ENCODE assay signal across 22 mouse cellular contexts in the genomic region with DNA sequence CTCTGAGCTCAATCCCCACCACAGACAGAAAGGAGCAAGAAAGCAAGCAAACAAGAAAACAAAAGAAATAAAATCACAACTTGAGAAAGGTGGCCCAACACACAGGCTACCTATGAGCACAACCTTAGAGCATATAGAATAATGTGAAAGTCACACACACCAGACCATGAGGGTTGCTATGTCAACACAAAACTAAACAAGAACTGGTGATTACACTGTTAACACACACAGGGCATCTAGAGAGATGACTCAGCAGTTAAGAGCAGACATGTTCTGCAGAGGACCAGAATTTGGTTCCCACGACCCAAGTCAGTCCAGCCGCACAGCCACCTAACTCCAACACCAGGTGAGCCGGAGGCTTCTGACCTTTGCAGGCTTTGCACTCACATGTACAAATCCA. TPM values are rescaled to one million over a fixed set of nuclear protein-coding genes. Genes with fewer than 3 reads are reported as not detected.
DNase-seq lines count a peak whose midpoint lies in the region; ATAC-seq and TF ChIP-seq lines count a peak whose summit lies in the region.
"Had no signal": no experiment of that assay in that cellular context is flagged by ENCODE, and none has a peak within 500 bp of the region (broad histone marks: within the 10 kb centered on the region; RNA-seq: fewer than 3 reads in every experiment).

No protein-coding gene starts in this region.

- no peaks in the 10 kb centered on the region for H3K36me3 ChIP-seq in liver, embryonic 16.5 days (ENCODE audit: control insufficient read depth, insufficient read depth)
- H3K36me3 ChIP-seq in intestine, embryonic 15.5 days: no peaks in the 10 kb centered on the region
- H3K36me3 ChIP-seq in stomach, embryonic 16.5 days (ENCODE audit: control insufficient read depth, insufficient read depth, low read length): no peaks in the 10 kb centered on the region
- no peaks in the 10 kb centered on the region for H3K36me3 ChIP-seq in kidney, adult 2 months (ENCODE audit: control insufficient read depth, insufficient read depth, low read length)
- no peaks in the 10 kb centered on the region for H3K36me3 ChIP-seq in hindbrain, embryonic 11.5 days (ENCODE audit: control insufficient read depth, insufficient read depth, low read length)
- H3K36me3 ChIP-seq: embryonic facial prominence, embryonic 15.5 days; forebrain, embryonic 12.5 days; heart, embryonic 10.5 days; limb, embryonic 10.5 days; liver, embryonic 15.5 days; midbrain, embryonic 13.5 days had no signal

- no peak for DNase-seq in liver
- DNase-seq in MN1 (ENCODE audit: low spot score): peak; percentile 26
- DNase-seq in kidney, postnatal 25 days: no peak
- DNase-seq in kidney, adult 2 months: no peak
- DNase-seq in hindbrain, embryonic 11.5 days (ENCODE audit: low spot score): no peak
- DNase-seq: adrenal gland, postnatal 10 days; cerebellum, adult 2 months; embryo, embryonic 11 days; gastrocnemius, postnatal 36 days; lung, postnatal 36 days; retina, postnatal 1 day; thymus, adult 2 months had no signal

- H3K4me2 ChIP-seq in liver, embryonic 16.5 days (ENCODE audit: low read depth, low read length): no peak overlapping the region
- H3K4me2 ChIP-seq in intestine, embryonic 15.5 days (replicated peaks): no peak overlapping the region
- no peak overlapping the region for H3K4me2 ChIP-seq in stomach, embryonic 16.5 days (ENCODE audit: low read depth, low read length)
- H3K4me2 ChIP-seq in hindbrain, embryonic 11.5 days (replicated peaks; ENCODE audit: low read depth, low read length): no peak overlapping the region
- H3K4me2 ChIP-seq: embryonic facial prominence, embryonic 15.5 days; forebrain, embryonic 12.5 days; liver, embryonic 15.5 days; midbrain, embryonic 13.5 days had no signal

- peak; percentile 58 for ATAC-seq in liver, embryonic 16.5 days (ENCODE audit: low read depth)
- 0 out of 2 replicates have a peak, but pooled peaks have one; percentile 16 for ATAC-seq in intestine, embryonic 15.5 days
- ATAC-seq in stomach, embryonic 16.5 days (ENCODE audit: insufficient read depth, low FRiP score): peak; percentile 71
- ATAC-seq in hindbrain, embryonic 11.5 days (ENCODE audit: low FRiP score): no peak
- ATAC-seq: hindbrain, postnatal 0 days; midbrain, embryonic 13.5 days had no signal

- no peak overlapping the region for H3K9ac ChIP-seq in liver, embryonic 16.5 days (ENCODE audit: low read depth, low read length)
- H3K9ac ChIP-seq in intestine, embryonic 15.5 days: no peak overlapping the region
- no peak overlapping the region for H3K9ac ChIP-seq in stomach, embryonic 16.5 days (ENCODE audit: low read length)
- H3K9ac ChIP-seq in hindbrain, embryonic 11.5 days (ENCODE audit: low read depth, low read length): no peak overlapping the region
- H3K9ac ChIP-seq: embryonic facial prominence, embryonic 15.5 days; forebrain, embryonic 12.5 days; liver, embryonic 15.5 days; midbrain, embryonic 13.5 days had no signal

- no peaks in the 10 kb centered on the region for H3K9me3 ChIP-seq in liver, embryonic 16.5 days (replicated peaks; ENCODE audit: control insufficient read depth, low read length)
- H3K9me3 ChIP-seq in intestine, embryonic 15.5 days: no peaks in the 10 kb centered on the region
- H3K9me3 ChIP-seq in stomach, embryonic 16.5 days (replicated peaks; ENCODE audit: control insufficient read depth, low read length): no peaks in the 10 kb centered on the region
- no peaks in the 10 kb centered on the region for H3K9me3 ChIP-seq in hindbrain, embryonic 11.5 days (ENCODE audit: control insufficient read depth, low read length)
- H3K9me3 ChIP-seq: embryonic facial prominence, embryonic 15.5 days; forebrain, embryonic 12.5 days; heart, embryonic 10.5 days; limb, embryonic 10.5 days; liver, embryonic 15.5 days; midbrain, embryonic 13.5 days had no signal

- no peak overlapping the region for H3K4me3 ChIP-seq in liver, embryonic 16.5 days (ENCODE audit: low read depth, low read length)
- H3K4me3 ChIP-seq in intestine, embryonic 15.5 days (replicated peaks): no peak overlapping the region
- no peak overlapping the region for H3K4me3 ChIP-seq in stomach, embryonic 16.5 days (replicated peaks; ENCODE audit: low read length)
- H3K4me3 ChIP-seq in kidney, adult 2 months (ENCODE audit: insufficient read depth, low read depth, low read length): no peak overlapping the region
- no peak overlapping the region for H3K4me3 ChIP-seq in hindbrain, embryonic 11.5 days (ENCODE audit: low read depth, low read length)
- H3K4me3 ChIP-seq: embryonic facial prominence, embryonic 15.5 days; forebrain, embryonic 12.5 days; heart, embryonic 10.5 days; limb, embryonic 10.5 days; liver, embryonic 15.5 days; midbrain, embryonic 13.5 days had no signal

- peaks cover 12% of the 10 kb centered on the region for H3K4me1 ChIP-seq in liver, embryonic 16.5 days (ENCODE audit: control insufficient read depth, low read depth, low read length)
- H3K4me1 ChIP-seq in intestine, embryonic 15.5 days (replicated peaks): 0 out of 2 replicates have a peak, but pooled peaks cover 1% of the 10 kb centered on the region
- H3K4me1 ChIP-seq in stomach, embryonic 16.5 days (ENCODE audit: control insufficient read depth, insufficient read depth, low read length): no peaks in the 10 kb centered on the region
- H3K4me1 ChIP-seq in kidney, adult 2 months (ENCODE audit: control insufficient read depth, insufficient read depth, low read length): peaks cover 4% of the 10 kb centered on the region
- no peaks in the 10 kb centered on the region for H3K4me1 ChIP-seq in hindbrain, embryonic 11.5 days (replicated peaks; ENCODE audit: control insufficient read depth, insufficient read depth, low read length)
- H3K4me1 ChIP-seq: embryonic facial prominence, embryonic 15.5 days; forebrain, embryonic 12.5 days; heart, embryonic 10.5 days; limb, embryonic 10.5 days; midbrain, embryonic 13.5 days had no signal

- TF ChIP-seq CTCF in kidney, adult 2 months (conservative IDR thresholded peaks at IDR 0.05; ENCODE audit: insufficient read depth, insufficient read length, low read depth, low read length): no peak

- no peak overlapping the region for H3K27ac ChIP-seq in liver, embryonic 16.5 days (ENCODE audit: low read length)
- H3K27ac ChIP-seq in intestine, embryonic 15.5 days: no peak overlapping the region
- H3K27ac ChIP-seq in stomach, embryonic 16.5 days (ENCODE audit: low read length): no peak overlapping the region
- H3K27ac ChIP-seq in kidney, adult 2 months (ENCODE audit: insufficient read depth, low read depth, low read length): no peak overlapping the region
- no peak overlapping the region for H3K27ac ChIP-seq in hindbrain, embryonic 11.5 days (ENCODE audit: low read depth, low read length)
- H3K27ac ChIP-seq: embryonic facial prominence, embryonic 15.5 days; forebrain, embryonic 12.5 days; heart, embryonic 10.5 days; hindbrain, postnatal 0 days; limb, embryonic 10.5 days; liver, embryonic 15.5 days; midbrain, embryonic 13.5 days had no signal

- TF ChIP-seq POLR2A in kidney, adult 2 months (IDR thresholded peaks at IDR 0.05; ENCODE audit: low read depth, low read length): no peak

- 50% methylated on average over 3 of the region's 3 CpGs for WGBS in liver, embryonic 16.5 days (ENCODE audit: insufficient replicate concordance)
- WGBS in intestine, embryonic 15.5 days: 78% methylated on average over 3 of the region's 3 CpGs
- 68% methylated on average over 3 of the region's 3 CpGs for WGBS in stomach, embryonic 16.5 days
- WGBS in kidney, adult 2 months: 76% methylated on average over 3 of the region's 3 CpGs
- 85% methylated on average over 3 of the region's 3 CpGs for WGBS in hindbrain, embryonic 11.5 days

- H3K27me3 ChIP-seq in liver, embryonic 16.5 days (ENCODE audit: control insufficient read depth, insufficient read depth, low read depth, low read length): no peaks in the 10 kb centered on the region
- no peaks in the 10 kb centered on the region for H3K27me3 ChIP-seq in intestine, embryonic 15.5 days (replicated peaks)
- H3K27me3 ChIP-seq in stomach, embryonic 16.5 days (ENCODE audit: control insufficient read depth, insufficient read depth, low read length): no peaks in the 10 kb centered on the region
- no peaks in the 10 kb centered on the region for H3K27me3 ChIP-seq in kidney, adult 2 months (replicated peaks; ENCODE audit: control insufficient read depth, insufficient read depth, low read length)
- no peaks in the 10 kb centered on the region for H3K27me3 ChIP-seq in hindbrain, embryonic 11.5 days (ENCODE audit: control insufficient read depth, insufficient read depth, low read length)
- H3K27me3 ChIP-seq: embryonic facial prominence, embryonic 15.5 days; forebrain, embryonic 12.5 days; liver, embryonic 15.5 days; midbrain, embryonic 13.5 days had no signal

RNA-seq across cellular contexts. Expression of gene Adipor2, which starts 14.5 kb away (rescaled TPM):
- polyA plus RNA-seq in liver, embryonic 16.5 days (2015; fragmentation: Nextera tagmentation; extraction: Ambion mirVana): 29.4 and 35.2 TPM in 2 replicates
- 101 and 111 TPM in 2 replicates for polyA plus RNA-seq in intestine, embryonic 15.5 days (2015; fragmentation: Nextera tagmentation; extraction: Ambion mirVana)
- polyA plus RNA-seq in stomach, embryonic 16.5 days (2015; fragmentation: Nextera tagmentation; extraction: Ambion mirVana): 45.5 and 48.9 TPM in 2 replicates
- polyA plus RNA-seq in kidney, adult 2 months (2012; rRNA removed): 65.7 and 66.6 TPM in 2 replicates
- polyA plus RNA-seq in hindbrain, embryonic 11.5 days (2014; fragmentation: Nextera tagmentation; extraction: Ambion mirVana): 19.3 and 34.5 TPM in 2 replicates
